Mouse (Mus musculus) midbrain, embryonic 16.5 days (tissue): ENCODE measurements around the gene Pdhb. TPM values are rescaled to one million over a fixed set of nuclear protein-coding genes. Genes with fewer than 3 reads are reported as not detected.
A peak's percentile ranks its signal among the peaks of the same experiment; 100 is the strongest.
"Not testable (repeated sequence)": the region's sequence is repeated elsewhere in the genome, so short reads cannot be mapped to it uniquely, and the experiment has no call there.

Experiments
- ATAC-seq: fragments of 200-750 bp; cut with Nextera tagmentation; 2 replicates; pipeline ENCODE4 v1.8.0; 2017; ENCODE audit warnings: moderate TSS enrichment
- H3K27ac ChIP-seq: fragments of 300-500 bp; sonication (generic); 2 replicates; pipeline ENCODE4 v1.5.1; 2014; ENCODE audit warnings: mild to moderate bottlenecking, low read length, mixed read lengths
- H3K27me3 ChIP-seq: fragments of 300-500 bp; sonication (generic); 2 replicates; pipeline ENCODE4 v1.6.1; 2014; ENCODE audit warnings: low read depth, low read length, mixed read lengths; ENCODE audit not compliant: control insufficient read depth, insufficient read depth
- H3K36me3 ChIP-seq: fragments of 300-500 bp; sonication (generic); 2 replicates; pipeline ENCODE4 v1.6.1; 2014; ENCODE audit warnings: mild to moderate bottlenecking, low read length, moderate library complexity, mixed read lengths; ENCODE audit not compliant: control insufficient read depth, insufficient read depth
- H3K4me1 ChIP-seq: fragments of 300-500 bp; sonication (generic); 2 replicates; pipeline ENCODE4 v1.6.1; 2014; ENCODE audit warnings: mild to moderate bottlenecking, low read length, mixed read lengths; ENCODE audit not compliant: control insufficient read depth, insufficient read depth
- H3K4me2 ChIP-seq: fragments of 300-500 bp; sonication (generic); 2 replicates; pipeline ENCODE4 v1.6.1; 2014; ENCODE audit warnings: mild to moderate bottlenecking, low read length, mixed read lengths
- H3K4me3 ChIP-seq: fragments of 300-500 bp; sonication (generic); 2 replicates; pipeline ENCODE4 v1.5.1; 2014; ENCODE audit warnings: low read depth, mild to moderate bottlenecking, low read length, moderate library complexity, mixed read lengths
- H3K9ac ChIP-seq: fragments of 300-500 bp; sonication (generic); 2 replicates; pipeline ENCODE4 v1.6.1; 2014; ENCODE audit warnings: low read depth, low read length, mixed read lengths
- H3K9me3 ChIP-seq: fragments of 300-500 bp; sonication (generic); replicated peaks from 2 replicates; pipeline ENCODE4 v1.6.1; 2014; ENCODE audit warnings: mild to moderate bottlenecking, low read length, mixed read lengths; ENCODE audit not compliant: control insufficient read depth, poor library complexity, severe bottlenecking
- WGBS: fragments of 180-500 bp; shearing (Covaris S2); extraction: QIAGEN DNeasy Blood & Tissue Kit; methylation state at CpG from one replicate; pipeline ENCODE4 v1.1.7; 2014; 5-methylcytosine and 5-hydroxymethylcytosine counted together
- polyA plus RNA-seq: library from polyadenylated mRNA; unstranded; fragments of >200 nt; fragmentation: Nextera tagmentation; extraction: Ambion mirVana; gene quantifications from 2 replicates; pipeline ENCODE4 v1.2.1, GENCODE M21; 2015

The Pdhb gene
- polyA plus RNA-seq, 1 experiment from 2014 or later: 256 TPM

DNA sequence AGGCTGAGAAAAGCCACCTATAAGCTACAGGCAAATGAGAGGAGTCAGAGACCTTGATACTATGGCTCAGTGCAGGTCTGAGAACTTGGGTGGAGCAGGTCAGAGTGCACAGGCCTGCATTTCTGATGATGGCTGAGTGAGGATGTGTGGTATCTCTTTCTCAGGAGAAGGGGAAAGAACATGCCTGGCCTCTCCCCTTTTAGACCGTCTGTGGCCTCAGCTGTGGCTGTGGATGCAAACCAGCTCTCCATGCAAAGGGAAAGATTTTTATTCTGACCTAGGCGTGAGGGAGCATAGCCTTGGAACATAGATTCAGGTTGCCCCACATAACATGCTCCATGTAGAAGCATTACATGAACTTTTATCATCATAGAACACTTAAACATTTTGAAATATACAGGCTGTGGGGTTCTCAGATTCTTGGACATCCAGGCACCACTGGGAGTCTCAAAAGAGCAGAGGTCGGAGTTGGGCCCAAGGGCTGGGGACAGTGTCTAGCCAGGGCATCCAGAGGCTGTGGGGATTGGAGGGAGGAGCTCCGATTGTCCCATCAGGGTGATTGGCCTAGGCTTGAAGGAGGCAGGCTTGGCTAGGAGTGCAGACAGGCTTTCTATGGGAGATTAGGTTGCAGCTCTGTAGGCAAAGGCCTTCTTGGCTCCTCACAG, 7.7 kb upstream of the Pdhb start:
- Histone ChIP-seq H3K9me3 (no peaks in the 10 kb centered on the region), H3K4me1 (no peaks in the 10 kb centered on the region), H3K4me3 (no peak overlapping the region), H3K9ac (no peak overlapping the region), H3K4me2 (no peak overlapping the region), H3K27me3 (no peaks in the 10 kb centered on the region), H3K36me3 (no peaks in the 10 kb centered on the region), H3K27ac (no peak overlapping the region)
- ATAC-seq: no peak
- WGBS: 84% methylated on average over 4 of the region's 4 CpGs

DNA sequence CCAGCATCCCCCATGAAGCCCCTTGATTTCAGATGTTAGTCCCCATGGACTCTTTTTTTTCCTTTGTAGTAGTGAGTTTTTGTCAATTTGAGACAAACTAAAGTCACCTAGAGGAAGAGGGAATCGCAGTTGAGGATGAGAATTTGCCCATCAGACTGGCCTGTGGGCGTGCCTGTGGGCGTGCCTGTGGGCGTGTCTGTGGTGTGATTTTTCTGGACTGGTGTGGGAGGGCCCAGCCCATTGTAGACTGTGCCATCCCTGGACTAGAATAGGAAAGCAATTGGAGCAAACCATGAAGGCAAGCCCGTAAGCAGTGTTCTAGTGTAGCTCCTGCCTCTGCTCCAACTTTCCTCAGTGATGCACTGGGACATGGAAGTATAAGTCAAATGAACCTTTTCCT, 3.4 kb upstream of the Pdhb start:
- Histone ChIP-seq H3K27me3 (no peaks in the 10 kb centered on the region), H3K4me2 (no peak overlapping the region), H3K9me3 (no peaks in the 10 kb centered on the region), H3K36me3 (no peaks in the 10 kb centered on the region), H3K4me1 (peaks cover 7% of the 10 kb centered on the region), H3K27ac (no peak overlapping the region), H3K9ac (no peak overlapping the region), H3K4me3 (no peak overlapping the region)
- WGBS: 61% methylated on average over 5 of the region's 5 CpGs
- no peak for ATAC-seq

DNA sequence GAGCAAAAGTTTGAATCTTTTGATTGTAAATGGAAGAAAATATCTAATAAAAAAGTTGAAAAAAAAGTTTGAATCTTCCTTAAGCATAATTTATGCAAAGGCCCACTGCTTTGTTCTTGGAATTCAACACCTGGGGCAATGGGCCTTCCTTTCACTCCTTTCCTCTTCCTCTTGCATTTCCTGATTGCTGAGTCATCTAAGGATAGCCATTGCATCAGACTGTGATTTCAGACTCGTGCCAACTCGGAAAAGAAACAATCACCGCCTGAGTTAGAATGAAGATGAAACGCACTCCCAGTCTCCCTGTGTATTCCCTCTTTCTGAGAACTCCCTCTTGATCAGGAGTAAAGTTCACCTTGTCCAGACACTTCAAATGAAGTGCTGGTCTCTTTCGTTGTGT, 1.8 kb upstream of the Pdhb start:
- Histone ChIP-seq H3K9ac (no peak overlapping the region), H3K27ac (no peak overlapping the region), H3K36me3 (peaks cover 5% of the 10 kb centered on the region; the same call in 1 of the 2 replicates), H3K27me3 (no peaks in the 10 kb centered on the region), H3K4me3 (no peak overlapping the region), H3K4me1 (peaks cover 7% of the 10 kb centered on the region), H3K4me2 (no peak overlapping the region), H3K9me3 (no peaks in the 10 kb centered on the region)
- 90% methylated on average over 5 of the region's 5 CpGs for WGBS
- no peak for ATAC-seq

DNA sequence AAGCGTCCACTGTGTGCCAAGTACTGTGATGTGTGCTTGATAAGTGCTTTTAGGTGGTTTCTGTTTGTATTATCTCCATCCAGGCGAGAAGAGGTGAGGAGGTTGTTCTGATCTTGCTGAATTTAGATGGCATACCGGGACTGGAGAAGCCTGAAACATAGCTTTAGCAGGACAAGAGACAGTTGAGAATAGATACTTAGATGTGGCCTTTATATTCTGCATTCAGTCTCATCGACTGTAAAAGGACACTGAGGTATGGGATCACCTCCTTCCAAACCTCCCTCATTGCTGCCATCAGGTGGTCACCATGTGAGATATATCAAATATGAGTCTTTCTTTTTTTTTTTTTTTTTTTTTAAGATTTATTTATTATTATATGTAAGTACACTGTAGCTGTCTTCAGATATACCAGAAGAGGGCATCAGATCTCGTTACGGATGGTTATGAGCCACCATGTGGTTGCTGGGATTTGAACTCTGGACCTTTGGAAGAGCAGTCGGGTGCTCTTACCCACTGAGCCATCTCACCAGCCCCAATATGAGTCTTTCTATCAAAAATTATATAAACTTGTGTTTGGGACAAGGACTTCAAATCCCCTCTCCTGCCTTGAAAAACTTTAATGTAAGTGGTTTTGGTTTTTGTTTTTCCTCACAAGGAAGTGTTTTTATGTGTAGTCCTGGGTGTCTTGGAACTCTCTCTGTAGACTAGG, 871 bp upstream of the Pdhb start:
- peak overlapping the region; percentile 85 for H3K27ac ChIP-seq
- H3K4me2 ChIP-seq: peak overlapping the region; percentile 80
- H3K9me3 ChIP-seq, H3K4me1 ChIP-seq, H3K27me3 ChIP-seq: not testable (repeated sequence)
- H3K4me3 ChIP-seq: peak overlapping the region; percentile 61
- H3K9ac ChIP-seq: peak overlapping the region; percentile 72
- peak; percentile 37 for ATAC-seq
- peaks cover 13% of the 10 kb centered on the region for H3K36me3 ChIP-seq
- 21% methylated on average over 5 of the region's 7 CpGs for WGBS

DNA sequence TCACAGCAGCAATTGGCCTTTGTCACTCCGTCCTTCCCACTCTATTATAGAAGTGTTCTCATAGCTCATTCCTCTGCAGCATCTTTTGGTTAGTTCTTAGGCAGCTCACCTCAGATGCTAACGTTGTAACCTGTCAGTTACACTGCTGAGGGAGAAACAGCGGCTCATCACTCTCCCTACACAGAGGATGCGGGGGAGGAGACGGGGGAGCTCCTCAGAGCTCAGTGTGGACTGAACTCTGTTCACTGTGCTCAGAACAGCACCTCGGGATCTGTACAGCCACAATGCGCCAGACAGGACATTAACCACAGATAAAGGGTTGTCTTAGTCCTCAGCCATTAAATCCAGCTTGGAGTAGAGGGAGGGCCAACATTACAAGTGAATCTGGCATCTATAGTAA, 8.4 kb downstream of the Pdhb start:
- H3K4me2 ChIP-seq: no peak overlapping the region
- no peaks in the 10 kb centered on the region for H3K27me3 ChIP-seq
- ATAC-seq: no peak
- no peak overlapping the region for H3K27ac ChIP-seq
- H3K4me3 ChIP-seq: no peak overlapping the region
- H3K4me1 ChIP-seq: no peaks in the 10 kb centered on the region
- no peaks in the 10 kb centered on the region for H3K9me3 ChIP-seq
- peaks cover 50% of the 10 kb centered on the region for H3K36me3 ChIP-seq
- H3K9ac ChIP-seq: no peak overlapping the region
- WGBS: 85% methylated on average over 7 of the region's 7 CpGs

DNA sequence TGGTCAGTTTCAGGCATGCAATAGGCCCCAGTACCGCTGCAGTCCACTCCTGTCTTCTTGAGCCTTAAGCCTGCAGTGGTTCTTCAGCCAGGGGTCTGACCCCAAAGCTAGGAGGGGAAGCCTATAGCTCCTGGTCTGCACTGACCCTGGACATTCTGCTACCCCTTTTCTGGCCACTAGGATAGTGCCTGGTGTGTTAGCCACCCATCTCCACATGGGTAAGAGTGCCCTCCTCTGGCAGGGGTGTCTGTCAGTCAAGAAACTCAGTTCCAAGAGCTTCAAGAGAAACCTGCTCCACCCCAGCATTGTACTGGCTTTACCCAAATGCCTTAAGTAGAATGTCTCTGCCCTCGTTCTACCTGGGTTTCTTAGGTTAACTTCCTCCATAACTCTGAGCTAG, 11.0 kb downstream of the Pdhb start:
- Histone ChIP-seq H3K9me3 (no peaks in the 10 kb centered on the region), H3K4me3 (no peak overlapping the region), H3K27ac (no peak overlapping the region), H3K9ac (no peak overlapping the region), H3K4me2 (no peak overlapping the region), H3K27me3 (no peaks in the 10 kb centered on the region), H3K4me1 (no peaks in the 10 kb centered on the region), H3K36me3 (peaks cover 35% of the 10 kb centered on the region)
- no peak for ATAC-seq
- WGBS: 93% methylated on average over 2 of the region's 2 CpGs

DNA sequence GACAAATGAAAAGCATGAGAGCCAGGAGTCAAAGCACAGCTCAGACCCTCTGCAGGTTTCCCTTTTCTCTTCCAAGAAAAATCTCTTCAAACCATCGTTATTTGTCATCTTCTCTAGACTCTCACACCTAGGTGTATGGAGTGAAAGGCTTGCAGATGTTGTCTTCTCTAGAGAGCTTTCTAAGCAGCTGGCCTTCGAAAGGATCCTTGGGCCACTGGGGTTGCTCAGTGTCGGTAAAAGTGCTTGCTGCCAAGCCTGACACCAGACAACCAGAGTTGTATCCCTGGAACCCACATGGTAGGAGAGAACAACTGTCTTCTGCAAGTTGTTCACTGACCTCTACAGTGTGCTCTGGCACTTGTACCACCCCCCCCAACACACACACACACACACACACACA, 13.7 kb downstream of the Pdhb start:
- 86% methylated on average over 3 of the region's 3 CpGs for WGBS
- H3K36me3 ChIP-seq: peaks cover 25% of the 10 kb centered on the region
- no peak overlapping the region for H3K4me2 ChIP-seq
- no peak overlapping the region for H3K4me3 ChIP-seq
- no peaks in the 10 kb centered on the region for H3K4me1 ChIP-seq
- no peak overlapping the region for H3K27ac ChIP-seq
- H3K9me3 ChIP-seq: no peaks in the 10 kb centered on the region
- H3K9ac ChIP-seq: no peak overlapping the region
- ATAC-seq: no peak
- H3K27me3 ChIP-seq: no peaks in the 10 kb centered on the region

DNA sequence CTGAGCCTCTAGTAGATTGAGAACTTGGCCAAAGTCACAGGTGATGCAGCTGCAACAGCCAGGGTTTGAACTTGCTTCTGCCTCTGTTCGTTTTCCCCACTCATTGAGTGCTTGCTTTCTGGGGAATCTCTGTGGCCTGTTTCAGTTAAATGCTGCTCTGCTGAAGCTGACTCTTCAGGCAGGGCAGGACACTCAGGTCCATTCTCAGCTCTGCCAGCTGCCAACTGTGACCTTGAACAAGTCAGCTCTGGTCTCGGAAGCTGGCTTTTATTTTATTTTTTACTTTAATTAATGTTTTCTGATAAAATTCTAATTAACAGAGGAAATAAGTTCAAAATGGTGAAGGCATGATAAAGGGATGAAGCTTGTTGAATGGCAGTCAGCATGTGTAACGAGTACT, 14.1 kb downstream of the Pdhb start:
- Histone ChIP-seq H3K27me3 (no peaks in the 10 kb centered on the region), H3K4me2 (no peak overlapping the region), H3K9ac (no peak overlapping the region), H3K27ac (no peak overlapping the region), H3K36me3 (peaks cover 29% of the 10 kb centered on the region), H3K4me1 (no peaks in the 10 kb centered on the region), H3K9me3 (no peaks in the 10 kb centered on the region), H3K4me3 (no peak overlapping the region)
- WGBS: 85% methylated on average over 3 of the region's 3 CpGs
- ATAC-seq: no peak

DNA sequence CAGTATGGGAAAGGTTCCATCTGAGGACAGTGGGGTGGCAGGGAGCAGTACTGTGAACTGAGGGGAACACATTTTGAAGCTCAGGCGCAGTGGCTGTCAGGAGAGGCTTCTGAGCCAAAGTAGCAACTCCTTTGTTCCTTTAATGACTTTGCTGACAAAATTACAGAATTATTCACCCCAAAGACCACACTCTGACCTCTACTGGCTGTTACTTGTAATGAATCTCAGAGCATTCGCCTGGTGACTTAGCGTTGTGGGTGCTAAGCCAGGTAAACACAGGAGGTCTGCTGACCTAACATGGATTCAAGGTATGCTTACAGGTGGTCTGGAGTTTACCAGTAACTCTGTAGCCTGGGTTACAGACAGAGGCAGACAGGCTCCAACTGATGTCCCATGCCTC, 15.9 kb downstream of the Pdhb start:
- Histone ChIP-seq H3K4me1 (no peaks in the 10 kb centered on the region), H3K27me3 (no peaks in the 10 kb centered on the region), H3K4me3 (no peak overlapping the region), H3K27ac (no peak overlapping the region), H3K9me3 (no peaks in the 10 kb centered on the region), H3K36me3 (peaks cover 32% of the 10 kb centered on the region), H3K4me2 (no peak overlapping the region), H3K9ac (no peak overlapping the region)
- no peak for ATAC-seq
- 38% methylated on average over 3 of the region's 3 CpGs for WGBS
